Mouse (Mus musculus): Measurements from ENCODE around the gene Zbtb44. TPM values are rescaled to one million over a fixed set of nuclear protein-coding genes. Genes with fewer than 3 reads are reported as not detected.
A peak's percentile ranks its signal among the peaks of the same experiment; 100 is the strongest.

The Zbtb44 gene
- polyA plus RNA-seq, 1 experiment from 2014 or later: 7.8 TPM

DNA sequence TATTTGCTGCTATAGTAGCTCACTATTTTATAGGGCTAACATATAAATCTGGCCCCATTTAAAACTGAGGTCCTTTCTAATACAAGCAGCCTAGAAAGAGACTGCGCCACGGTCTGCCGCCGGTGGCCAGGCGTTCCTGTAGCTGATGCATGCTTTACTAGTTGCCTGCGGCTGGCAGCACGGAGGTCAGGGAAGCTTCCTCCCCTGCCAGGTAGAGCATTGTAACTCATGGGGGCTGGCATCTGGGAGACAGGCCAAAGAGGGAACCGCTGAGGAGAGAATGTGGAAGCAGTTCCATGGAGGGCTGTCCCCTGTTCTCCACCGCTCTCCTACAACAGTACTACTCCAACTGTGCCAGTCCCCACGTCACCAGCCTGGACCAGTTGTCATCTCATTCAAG lies 44.4 kb downstream of the Zbtb44 start:
- no peak for ATAC-seq (ENCODE audit: low FRiP score, low read depth)
- H3K27me3 ChIP-seq: no peaks in the 10 kb centered on the region
- no peak overlapping the region for H3K9ac ChIP-seq
- H3K4me2 ChIP-seq (replicated peaks): no peak overlapping the region
- H3K4me3 ChIP-seq: no peak overlapping the region
- H3K36me3 ChIP-seq: peaks cover 4% of the 10 kb centered on the region
- no peaks in the 10 kb centered on the region for H3K4me1 ChIP-seq
- H3K27ac ChIP-seq: no peak overlapping the region
- WGBS: 82% methylated on average over 10 of the region's 10 CpGs
- H3K9me3 ChIP-seq: no peaks in the 10 kb centered on the region

DNA sequence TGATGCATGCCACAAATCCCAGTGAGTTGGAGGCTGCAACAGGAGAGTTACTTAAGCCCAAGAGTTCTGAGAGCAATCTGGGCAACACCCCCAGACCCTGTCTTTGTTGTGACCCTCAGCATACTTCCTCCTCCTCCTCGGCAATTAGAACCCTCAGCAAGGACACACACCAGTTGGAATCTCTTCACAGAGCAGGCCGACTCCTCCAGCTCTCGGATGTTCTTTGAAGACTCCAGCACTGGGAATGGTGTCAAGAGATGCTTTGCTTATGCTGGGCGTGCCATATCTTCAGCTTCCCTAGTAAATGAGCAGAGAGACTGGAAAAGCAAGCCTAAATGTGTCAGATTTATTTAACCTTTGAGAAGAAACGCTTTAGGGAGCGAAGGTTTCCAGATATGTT lies 50.3 kb downstream of the Zbtb44 start:
- H3K9me3 ChIP-seq: no peaks in the 10 kb centered on the region
- peaks cover 5% of the 10 kb centered on the region for H3K4me1 ChIP-seq
- H3K27me3 ChIP-seq: peaks cover 13% of the 10 kb centered on the region; the same call in 1 of the 2 replicates
- H3K9ac ChIP-seq: no peak overlapping the region
- no peak for ATAC-seq (ENCODE audit: low FRiP score, low read depth)
- H3K27ac ChIP-seq: no peak overlapping the region
- no peak overlapping the region for H3K4me2 ChIP-seq (replicated peaks)
- no peak overlapping the region for H3K4me3 ChIP-seq
- 74% methylated on average over 6 of the region's 6 CpGs for WGBS
- no peaks in the 10 kb centered on the region for H3K36me3 ChIP-seq

DNA sequence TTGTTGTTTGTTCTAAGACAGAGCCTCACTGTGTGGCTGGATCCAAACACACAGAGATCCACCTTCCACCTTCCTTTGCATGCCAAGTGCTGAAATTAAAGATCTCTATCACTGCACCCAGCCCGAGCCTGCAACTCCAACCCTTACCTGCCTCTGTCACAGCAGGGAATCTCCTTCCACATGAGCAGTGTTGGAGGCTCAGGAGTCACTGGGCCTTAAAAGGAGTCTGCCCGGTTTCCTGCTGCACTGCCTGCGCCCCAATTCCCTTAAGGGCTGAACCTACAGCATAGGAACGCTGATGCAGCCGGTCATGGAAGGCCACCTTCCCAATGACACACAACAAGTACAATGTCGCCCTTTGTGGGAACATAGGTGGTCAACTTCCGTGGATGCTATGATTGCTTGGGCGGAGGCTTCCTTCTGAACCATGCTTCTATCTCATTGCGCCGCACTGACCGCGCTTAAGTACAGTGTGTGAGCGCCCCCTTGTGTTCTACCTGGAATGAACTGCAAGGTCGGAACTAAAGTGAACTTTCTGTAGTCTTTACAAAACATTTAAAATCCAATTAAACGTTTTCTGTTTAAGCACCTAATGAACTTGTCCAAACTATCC lies 51.7 kb downstream of the Zbtb44 start:
- WGBS: 8% methylated on average over 15 of the region's 15 CpGs
- Histone ChIP-seq H3K36me3 (no peaks in the 10 kb centered on the region), H3K9me3 (no peaks in the 10 kb centered on the region), H3K27ac (no peak overlapping the region), H3K4me1 (peaks cover 9% of the 10 kb centered on the region), H3K9ac (peak overlapping the region; percentile 19; the same call in 1 of the 2 replicates), H3K27me3 (peaks cover 18% of the 10 kb centered on the region), H3K4me3 (peak overlapping the region; percentile 24), H3K4me2 (replicated peaks) (peak overlapping the region; percentile 58)
- peak; percentile 26; the same call in 1 of the 2 replicates for ATAC-seq (ENCODE audit: low FRiP score, low read depth)

DNA sequence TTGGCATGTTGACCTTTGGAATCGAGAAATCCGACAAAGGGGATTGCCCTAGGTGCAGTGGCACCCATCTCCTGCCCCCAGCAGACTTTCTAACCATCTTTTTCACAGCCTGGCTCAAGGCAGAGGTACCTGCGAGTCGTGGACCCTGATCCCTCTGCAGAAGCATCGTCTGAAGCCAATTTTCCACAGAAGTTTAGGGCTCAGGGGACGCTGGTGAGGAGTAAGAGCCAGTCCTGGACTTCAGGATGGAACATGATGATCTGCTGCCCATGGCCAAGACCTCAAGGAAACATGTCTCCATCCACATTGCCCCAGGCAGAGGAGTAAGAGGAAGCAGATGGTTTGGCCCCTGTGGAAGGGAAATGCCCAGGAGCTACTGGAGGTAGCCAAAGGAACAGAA lies 52.3 kb downstream of the Zbtb44 start:
- Histone ChIP-seq H3K27ac (no peak overlapping the region), H3K4me2 (replicated peaks) (no peak overlapping the region), H3K4me1 (peaks cover 9% of the 10 kb centered on the region), H3K4me3 (no peak overlapping the region), H3K9ac (no peak overlapping the region), H3K36me3 (no peaks in the 10 kb centered on the region), H3K9me3 (no peaks in the 10 kb centered on the region), H3K27me3 (peaks cover 24% of the 10 kb centered on the region)
- WGBS: 77% methylated on average over 6 of the region's 6 CpGs
- ATAC-seq (ENCODE audit: low FRiP score, low read depth): no peak

DNA sequence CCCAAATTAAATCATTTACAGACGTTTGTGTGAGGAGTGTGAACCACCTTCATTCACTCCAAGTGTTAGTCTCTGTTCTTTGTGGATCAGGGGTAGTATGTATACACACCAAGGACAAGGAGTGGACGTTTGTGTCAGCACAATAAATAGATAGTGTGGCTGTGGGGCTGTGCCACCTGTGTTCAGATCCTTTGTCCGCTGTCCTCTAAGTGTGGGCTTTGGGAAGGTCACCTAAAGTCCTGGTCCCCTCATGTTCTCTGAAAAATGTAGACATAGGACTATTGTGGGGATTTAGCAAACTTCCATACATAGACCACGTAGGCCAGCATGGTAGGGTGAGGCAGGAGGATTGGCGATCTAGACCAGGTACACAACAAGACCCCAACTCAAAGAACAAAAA lies 55.1 kb downstream of the Zbtb44 start:
- H3K27me3 ChIP-seq: peaks cover 26% of the 10 kb centered on the region
- H3K9ac ChIP-seq: no peak overlapping the region
- H3K4me1 ChIP-seq: peaks cover 14% of the 10 kb centered on the region
- no peaks in the 10 kb centered on the region for H3K9me3 ChIP-seq
- H3K4me2 ChIP-seq (replicated peaks): no peak overlapping the region
- 61% methylated on average over 5 of the region's 5 CpGs for WGBS
- no peak overlapping the region for H3K27ac ChIP-seq
- no peaks in the 10 kb centered on the region for H3K36me3 ChIP-seq
- ATAC-seq (ENCODE audit: low FRiP score, low read depth): no peak
- H3K4me3 ChIP-seq: no peak overlapping the region

DNA sequence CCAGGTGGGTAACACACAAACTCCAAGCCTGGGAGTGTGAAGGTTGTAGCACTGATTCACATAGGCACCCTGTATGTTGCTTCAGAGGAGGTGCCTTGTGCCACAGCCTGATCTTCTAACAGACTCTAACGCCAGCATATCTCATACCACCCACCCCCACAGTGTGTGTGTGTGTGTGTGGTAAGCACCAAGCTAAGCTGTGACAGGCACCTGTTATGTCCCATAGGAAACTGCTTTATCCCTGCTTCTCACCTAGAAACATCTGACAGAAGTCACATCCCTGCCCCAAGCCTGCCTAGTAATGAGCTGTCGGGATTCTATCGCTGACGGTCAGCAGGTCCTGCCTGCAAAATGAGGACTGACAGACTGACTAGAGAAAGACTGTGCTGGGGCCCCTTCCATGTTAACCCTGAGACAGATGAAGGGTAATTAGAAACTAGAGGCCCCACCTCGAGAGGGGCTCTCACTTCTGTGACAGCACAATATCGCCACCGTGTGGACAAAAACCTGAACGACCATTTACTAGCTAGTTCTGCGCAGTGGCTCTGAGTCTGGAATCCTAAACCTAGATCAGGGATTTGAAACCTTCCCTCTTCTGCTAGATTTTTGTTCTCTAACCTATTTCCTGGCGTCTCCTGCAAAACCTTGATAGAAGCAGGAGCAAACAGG lies 55.8 kb downstream of the Zbtb44 start:
- Histone ChIP-seq H3K27me3 (peaks cover 26% of the 10 kb centered on the region), H3K4me3 (no peak overlapping the region), H3K4me2 (replicated peaks) (peak overlapping the region; percentile 38; the same call in 1 of the 2 replicates), H3K9ac (no peak overlapping the region), H3K4me1 (peaks cover 14% of the 10 kb centered on the region), H3K27ac (no peak overlapping the region), H3K36me3 (no peaks in the 10 kb centered on the region), H3K9me3 (no peaks in the 10 kb centered on the region)
- 0 out of 2 replicates have a peak, but pooled peaks have one; percentile 13 for ATAC-seq (ENCODE audit: low FRiP score, low read depth)
- 16% methylated on average over 10 of the region's 10 CpGs for WGBS

DNA sequence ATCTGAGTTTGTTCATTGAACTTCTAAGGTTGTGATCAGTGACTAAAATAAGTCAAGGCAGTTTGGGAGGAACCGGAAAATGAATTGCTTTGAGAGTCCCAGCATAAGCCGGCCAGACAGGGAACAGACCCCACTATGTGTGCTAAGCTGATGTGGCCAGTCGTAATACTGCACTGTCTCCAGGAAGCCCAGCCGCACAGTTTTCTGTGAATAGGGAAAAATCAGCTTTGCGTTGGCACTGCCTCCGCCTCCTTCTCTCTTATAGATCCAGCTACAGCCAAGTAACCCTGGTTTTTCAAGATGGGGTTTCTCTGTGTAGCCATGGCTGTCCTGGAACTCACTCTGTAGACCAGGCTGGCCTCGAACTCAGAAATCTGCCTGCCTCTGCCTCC lies 56.3 kb downstream of the Zbtb44 start:
- Histone ChIP-seq H3K9me3 (no peaks in the 10 kb centered on the region), H3K4me2 (replicated peaks) (no peak overlapping the region; the same call in 1 of the 2 replicates), H3K4me1 (peaks cover 14% of the 10 kb centered on the region), H3K27me3 (peaks cover 26% of the 10 kb centered on the region), H3K4me3 (no peak overlapping the region), H3K27ac (no peak overlapping the region), H3K9ac (no peak overlapping the region), H3K36me3 (no peaks in the 10 kb centered on the region)
- 75% methylated on average over 7 of the region's 7 CpGs for WGBS
- ATAC-seq (ENCODE audit: low FRiP score, low read depth): no peak

DNA sequence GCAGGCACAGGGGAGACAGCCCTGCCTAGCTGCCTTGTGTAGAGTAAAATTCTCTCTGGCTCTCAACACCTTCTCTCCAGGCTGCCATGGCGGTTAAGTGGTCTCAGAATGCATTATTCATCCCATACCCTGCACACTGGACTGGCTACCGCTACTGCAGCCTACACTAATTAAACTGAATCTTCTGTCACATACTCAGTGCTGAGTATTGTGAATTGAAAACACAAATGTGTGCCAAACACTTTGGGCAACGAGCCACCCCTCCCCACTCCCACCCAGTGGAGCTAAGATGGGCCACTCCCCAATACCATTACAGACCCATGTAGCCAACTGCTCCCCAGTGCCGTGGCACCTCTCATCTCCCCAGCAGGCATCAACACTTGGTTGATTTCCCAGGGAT lies 57.0 kb downstream of the Zbtb44 start:
- H3K4me2 ChIP-seq (replicated peaks): no peak overlapping the region
- 74% methylated on average over 4 of the region's 4 CpGs for WGBS

DNA sequence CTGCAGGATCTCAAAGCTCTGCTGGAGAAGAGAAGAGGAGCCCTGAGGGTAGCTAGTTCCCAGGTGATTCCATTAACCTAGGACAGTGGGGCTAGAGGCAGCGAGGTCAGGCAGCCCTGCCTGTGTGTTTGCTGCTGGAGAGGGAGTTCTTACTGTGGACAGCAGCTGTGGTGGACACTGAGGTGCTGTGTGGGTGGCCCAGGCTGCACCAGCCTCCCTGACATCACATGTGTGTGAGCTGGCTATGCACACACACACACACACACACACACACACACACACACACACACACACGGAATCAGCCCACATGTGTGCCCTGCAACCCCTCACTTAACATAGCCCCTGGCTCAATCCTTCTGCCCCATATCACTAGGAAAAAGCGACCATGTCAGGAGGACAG lies 57.7 kb downstream of the Zbtb44 start:
- 72% methylated on average over 3 of the region's 3 CpGs for WGBS
- H3K4me3 ChIP-seq: no peak overlapping the region
- H3K27me3 ChIP-seq: peaks cover 21% of the 10 kb centered on the region
- H3K36me3 ChIP-seq: no peaks in the 10 kb centered on the region
- H3K4me2 ChIP-seq (replicated peaks): no peak overlapping the region
- H3K9ac ChIP-seq: no peak overlapping the region
- no peak overlapping the region for H3K27ac ChIP-seq
- no peaks in the 10 kb centered on the region for H3K9me3 ChIP-seq
- peaks cover 9% of the 10 kb centered on the region for H3K4me1 ChIP-seq
- no peak for ATAC-seq (ENCODE audit: low FRiP score, low read depth)

More for the DNA sequence above, 57.0 kb downstream of the Zbtb44 start:
- ATAC-seq (ENCODE audit: low FRiP score, low read depth): no peak
- H3K4me3 ChIP-seq: no peak overlapping the region
- H3K36me3 ChIP-seq: no peaks in the 10 kb centered on the region
- peaks cover 26% of the 10 kb centered on the region for H3K27me3 ChIP-seq
- no peak overlapping the region for H3K27ac ChIP-seq
- peaks cover 9% of the 10 kb centered on the region for H3K4me1 ChIP-seq
- no peaks in the 10 kb centered on the region for H3K9me3 ChIP-seq
- no peak overlapping the region for H3K9ac ChIP-seq

DNA sequence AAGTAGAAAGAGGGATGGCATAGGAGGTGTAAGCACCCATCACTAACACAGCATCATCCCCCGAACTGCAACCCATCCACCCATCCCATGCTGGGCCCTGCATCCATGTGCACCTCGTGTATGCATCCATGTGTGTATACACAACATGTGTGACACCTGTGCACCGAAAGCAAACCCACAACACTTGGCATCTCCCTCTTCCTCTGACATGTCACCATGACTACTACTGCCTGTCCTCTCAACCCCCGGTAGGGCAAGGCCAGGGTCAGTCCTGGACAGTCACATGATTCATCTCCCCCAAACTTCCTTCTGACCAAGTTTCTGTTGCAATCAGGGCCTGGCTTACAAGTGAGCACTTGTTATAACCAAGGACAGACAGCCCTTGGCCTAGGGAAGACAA lies 58.4 kb downstream of the Zbtb44 start:
- no peaks in the 10 kb centered on the region for H3K9me3 ChIP-seq
- WGBS: 85% methylated on average over 4 of the region's 4 CpGs
- no peak overlapping the region for H3K27ac ChIP-seq
- H3K27me3 ChIP-seq: peaks cover 16% of the 10 kb centered on the region; the same call in 1 of the 2 replicates
- H3K4me3 ChIP-seq: no peak overlapping the region
- no peak overlapping the region for H3K4me2 ChIP-seq (replicated peaks)
- H3K4me1 ChIP-seq: peaks cover 9% of the 10 kb centered on the region
- H3K36me3 ChIP-seq: no peaks in the 10 kb centered on the region
- ATAC-seq (ENCODE audit: low FRiP score, low read depth): no peak
- H3K9ac ChIP-seq: no peak overlapping the region

DNA sequence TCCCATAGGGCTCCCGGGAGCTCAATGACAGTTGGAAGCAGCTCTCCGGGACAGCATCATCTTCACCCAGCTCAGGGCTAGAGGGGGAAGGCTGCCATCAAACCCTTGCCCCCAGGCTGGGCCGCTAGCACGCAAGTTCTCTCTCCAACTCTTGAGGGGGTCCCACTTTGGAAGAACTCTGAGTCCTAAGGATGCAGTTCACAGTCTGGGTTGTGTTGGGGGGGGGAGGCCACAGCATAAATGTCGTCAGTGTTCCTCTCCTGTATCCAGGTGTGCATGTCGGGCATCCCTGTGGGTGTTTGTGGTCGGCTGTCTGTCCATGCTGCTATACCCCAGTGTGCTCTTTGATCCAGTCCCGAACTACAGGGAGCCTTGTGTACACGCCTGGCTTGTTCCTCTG lies 59.1 kb downstream of the Zbtb44 start:
- Histone ChIP-seq H3K9ac (no peak overlapping the region), H3K4me1 (peaks cover 9% of the 10 kb centered on the region), H3K9me3 (no peaks in the 10 kb centered on the region), H3K27me3 (peaks cover 13% of the 10 kb centered on the region; the same call in 1 of the 2 replicates), H3K27ac (no peak overlapping the region), H3K36me3 (no peaks in the 10 kb centered on the region), H3K4me3 (no peak overlapping the region), H3K4me2 (replicated peaks) (no peak overlapping the region)
- ATAC-seq (ENCODE audit: low FRiP score, low read depth): no peak
- WGBS: 84% methylated on average over 9 of the region's 9 CpGs

DNA sequence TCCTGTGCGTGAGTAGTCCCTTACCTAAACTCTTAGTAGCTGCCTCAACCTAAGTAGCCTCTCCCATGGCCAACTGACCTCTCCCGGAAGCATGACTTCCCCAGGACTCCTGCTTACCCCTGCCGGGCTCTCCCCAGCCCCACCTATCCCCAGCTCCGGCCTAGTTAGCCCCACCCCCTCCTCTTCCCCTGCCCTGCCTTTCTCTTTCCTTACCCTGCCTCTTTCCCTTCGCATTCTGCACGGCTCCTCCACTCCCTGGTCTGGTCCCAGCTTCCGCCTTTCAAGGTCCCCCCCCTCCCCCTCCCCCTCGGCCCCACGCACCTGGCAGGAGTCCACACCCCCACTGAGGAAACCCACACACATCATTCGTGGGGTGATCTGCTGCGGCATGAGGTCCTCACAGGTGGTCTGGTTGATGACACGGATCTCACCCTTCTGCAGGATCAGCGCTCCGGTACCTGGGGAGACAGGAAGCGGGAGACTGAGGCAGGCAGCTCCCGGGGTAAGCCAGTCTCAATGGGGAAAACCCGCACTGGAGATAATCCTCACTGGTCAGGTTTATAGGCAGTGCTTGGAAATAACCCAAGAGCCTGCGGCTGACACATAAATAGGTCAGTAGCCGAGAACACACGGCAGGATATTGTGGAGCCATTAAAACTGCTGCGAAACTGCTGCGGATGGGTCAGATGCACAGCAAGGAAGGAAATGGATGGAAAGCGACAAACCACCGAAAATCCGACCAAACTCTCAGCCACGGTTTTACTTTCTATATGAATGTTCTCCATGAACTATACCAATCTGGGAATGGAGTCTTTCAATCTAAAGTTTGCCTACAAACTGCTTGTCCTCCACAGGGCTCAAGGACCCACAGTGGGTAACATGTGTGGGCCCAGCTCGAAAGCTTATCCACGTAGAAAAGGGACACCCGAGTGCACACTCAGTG lies 59.9 kb downstream of the Zbtb44 start:
- no peak overlapping the region for H3K27ac ChIP-seq
- peaks cover 13% of the 10 kb centered on the region; the same call in 1 of the 2 replicates for H3K27me3 ChIP-seq
- peaks cover 9% of the 10 kb centered on the region for H3K4me1 ChIP-seq
- no peak overlapping the region for H3K9ac ChIP-seq
- ATAC-seq (ENCODE audit: low FRiP score, low read depth): no peak
- no peak overlapping the region; the same call in 1 of the 2 replicates for H3K4me2 ChIP-seq (replicated peaks)
- no peaks in the 10 kb centered on the region for H3K9me3 ChIP-seq
- 67% methylated on average over 28 of the region's 29 CpGs for WGBS
- H3K4me3 ChIP-seq: no peak overlapping the region
- H3K36me3 ChIP-seq: no peaks in the 10 kb centered on the region
